Mouse (Mus musculus) C2C12 (cell line): Measurements from ENCODE around the gene Dbndd1. TPM values are rescaled to one million over a fixed set of nuclear protein-coding genes. Genes with fewer than 3 reads are reported as not detected.
"Not testable (repeated sequence)": the region's sequence is repeated elsewhere in the genome, so short reads cannot be mapped to it uniquely, and the experiment has no call there.

Experiments used
- H3K27me3 ChIP-seq: one replicate; pipeline ENCODE4 v1.6.1; 2011; ENCODE audit not compliant: control insufficient read depth, insufficient read depth, insufficient read length
- H3K36me3 ChIP-seq: one replicate; pipeline ENCODE4 v1.6.1; 2011; ENCODE audit not compliant: control insufficient read depth, insufficient read depth
- H3K4me3 ChIP-seq: one replicate; pipeline ENCODE4 v1.5.1; 2011; ENCODE audit warnings: mild to moderate bottlenecking, control low read depth; ENCODE audit not compliant: poor library complexity, insufficient read depth, severe bottlenecking
- H3K79me2 ChIP-seq: one replicate; pipeline ENCODE4 v1.6.1; 2011; ENCODE audit not compliant: control insufficient read depth, insufficient read depth
- H3K79me3 ChIP-seq: one replicate; pipeline ENCODE4 v1.6.1; 2011; ENCODE audit warnings: low read depth, control low read depth
- H3ac ChIP-seq: one replicate; pipeline ENCODE3; 2011; ENCODE audit warnings: low read depth; ENCODE audit not compliant: control insufficient read depth, insufficient read length
- CEBPB ChIP-seq: IDR thresholded peaks from one replicate; pipeline ENCODE4 v1.6.1; 2011; ENCODE audit warnings: low read depth, mild to moderate bottlenecking, control low read depth, moderate library complexity
- CTCF ChIP-seq: IDR thresholded peaks from one replicate; pipeline ENCODE4 v1.5.1; 2011; ENCODE audit not compliant: control insufficient read depth, insufficient read depth, insufficient read length
- FOSL1 ChIP-seq: IDR thresholded peaks from one replicate; pipeline ENCODE4 v1.8.0; 2011; ENCODE audit warnings: mild to moderate bottlenecking, low read length; ENCODE audit not compliant: poor library complexity, insufficient read depth, severe bottlenecking
- MAX ChIP-seq: IDR thresholded peaks from one replicate; pipeline ENCODE4 v1.6.1; 2011; ENCODE audit warnings: mild to moderate bottlenecking, control low read depth
- MYOD1 ChIP-seq: IDR thresholded peaks from one replicate; pipeline ENCODE4 v1.6.1; 2011; ENCODE audit warnings: low read depth; ENCODE audit not compliant: control insufficient read depth, insufficient read length
- MYOG ChIP-seq: IDR thresholded peaks from one replicate; pipeline ENCODE4 v1.6.1; 2011; ENCODE audit not compliant: control insufficient read depth, insufficient read length; ENCODE audit errors: extremely low read depth
- USF1 ChIP-seq: IDR thresholded peaks from one replicate; pipeline ENCODE4 v1.6.1; 2011; ENCODE audit warnings: low read depth, mild to moderate bottlenecking, control low read depth, moderate library complexity
- long read RNA-seq, 2 experiments: library from polyadenylated mRNA; unstranded; transcript quantifications; one replicate each; pipeline ENCODE4 v2.0.0; 2019 to 2020
- polyA plus RNA-seq: library from polyadenylated mRNA; unstranded; fragments of >200 nt; fragmentation: generic; extraction: Trizol; gene quantifications from one replicate; pipeline ENCODE4 v1.2.1, GENCODE M21; 2012; ENCODE audit warnings: missing spikeins

The Dbndd1 gene
- 1.5 TPM for polyA plus RNA-seq
- long read RNA-seq, experiment 1, partial matches to known transcripts = 1 of 4 reads
- long read RNA-seq, experiment 1, other reads (novel, unspliced or antisense) = 0 of 4 reads
- long read RNA-seq, experiment 2, partial matches to known transcripts = 0 of 2 reads
- long read RNA-seq, experiment 2, other reads (novel, unspliced or antisense) = 0 of 2 reads

DNA sequence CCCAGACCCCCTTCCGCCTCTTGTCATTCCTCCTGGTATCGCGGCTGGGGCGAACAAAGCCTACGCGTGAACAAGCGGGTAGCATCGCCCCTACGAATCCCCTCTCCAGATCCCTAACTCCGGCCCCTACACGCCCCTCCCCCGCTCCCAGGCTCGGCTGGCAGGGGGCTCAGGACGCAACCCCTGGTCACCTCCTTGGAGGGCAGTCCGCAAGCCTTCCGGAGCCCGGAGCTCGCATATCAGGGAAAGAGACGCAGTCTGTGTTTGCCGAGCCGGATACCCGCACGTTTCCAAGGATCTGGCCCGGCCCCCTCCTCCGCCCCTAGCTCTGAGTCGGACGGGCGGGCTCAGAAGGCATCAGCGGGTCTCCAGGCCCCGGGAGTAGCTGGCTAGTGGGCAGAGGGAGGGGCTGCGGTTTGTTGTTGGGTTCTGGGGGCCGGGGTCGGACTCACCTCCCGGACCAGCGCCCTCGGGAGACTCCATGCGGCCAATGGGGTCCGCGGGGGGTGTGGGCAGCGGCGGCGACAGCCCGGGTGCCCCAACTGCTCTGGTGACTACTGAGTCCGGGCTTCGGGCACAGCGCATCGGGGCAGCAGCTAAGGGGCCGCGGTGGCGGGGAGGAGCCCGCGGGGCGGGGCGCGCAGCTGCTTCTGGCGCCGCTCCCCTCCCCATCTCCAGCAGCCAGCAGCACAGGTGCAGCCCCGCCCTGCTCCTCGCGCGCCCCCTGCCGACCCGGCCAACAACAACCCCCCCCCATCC, at the start of gene Dbndd1:
TSS of gene Dbndd1 (minus strand) at position 683 of the 759 bp plus-strand sequence.
- H3K36me3 ChIP-seq = no peaks in the 10 kb centered on the region
- peaks cover 12% of the 10 kb centered on the region for H3K79me2 ChIP-seq
- peak; percentile 59 for TF ChIP-seq MYOD1
- TF ChIP-seq USF1 = no peak
- no peak for TF ChIP-seq FOSL1
- TF ChIP-seq CTCF = peak; percentile 58
- TF ChIP-seq CEBPB = no peak
- no peak for TF ChIP-seq MYOG
- TF ChIP-seq MAX = no peak
- no peaks in the 10 kb centered on the region for H3K27me3 ChIP-seq
- H3ac ChIP-seq = peak within 1 kb of the TSS; percentile 62
- H3K79me3 ChIP-seq = peaks cover 9% of the 10 kb centered on the region
- peak within 1 kb of the TSS; percentile 25 for H3K4me3 ChIP-seq

GRCm38 (mm10) chr8:123564221-123564620, 49.0 kb upstream of the Dbndd1 start:
- H3K79me3 ChIP-seq, H3ac ChIP-seq, H3K27me3 ChIP-seq, H3K36me3 ChIP-seq, H3K79me2 ChIP-seq, H3K4me3 ChIP-seq: not testable (repeated sequence)

- not testable (repeated sequence) for H3K79me3 ChIP-seq, H3ac ChIP-seq, H3K27me3 ChIP-seq, H3K79me2 ChIP-seq, H3K4me3 ChIP-seq
- H3K36me3 ChIP-seq = peaks cover 22% of the 10 kb centered on the region
Measured at GRCm38 (mm10) chr8:123537641-123538040, 22.4 kb upstream of the Dbndd1 start.

DNA sequence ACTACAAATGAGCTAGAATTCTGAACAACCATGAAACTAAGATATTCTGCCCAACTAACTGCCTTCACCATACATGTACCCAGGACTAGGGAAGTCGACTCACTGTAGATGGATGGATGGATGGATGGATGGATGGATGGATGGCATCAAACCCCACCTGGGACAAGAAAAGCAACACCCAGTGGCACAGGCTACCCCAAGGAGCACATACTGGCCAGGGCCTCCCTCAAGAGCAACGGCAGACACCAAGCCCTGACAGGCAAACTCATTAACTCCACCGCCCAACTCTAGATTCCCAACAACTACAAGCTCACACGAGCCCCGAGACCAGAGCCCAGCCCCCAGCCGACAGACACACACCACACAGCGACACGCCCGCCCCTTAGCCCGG, 21.7 kb upstream of the Dbndd1 start:
- H3ac ChIP-seq = no peak overlapping the region
- no peaks in the 10 kb centered on the region for H3K79me3 ChIP-seq
- no peaks in the 10 kb centered on the region for H3K27me3 ChIP-seq
- H3K79me2 ChIP-seq = no peaks in the 10 kb centered on the region
- H3K36me3 ChIP-seq = peaks cover 29% of the 10 kb centered on the region
- no peak for TF ChIP-seq MYOG
- no peak for TF ChIP-seq MYOD1
- TF ChIP-seq CTCF = no peak
- TF ChIP-seq CEBPB = no peak
- no peak for TF ChIP-seq MAX
- TF ChIP-seq USF1 = no peak
- TF ChIP-seq FOSL1 = no peak
- no peak overlapping the region for H3K4me3 ChIP-seq

- no peaks in the 10 kb centered on the region for H3K79me3 ChIP-seq
- H3ac ChIP-seq = no peak overlapping the region
- peaks cover 35% of the 10 kb centered on the region for H3K36me3 ChIP-seq
- no peaks in the 10 kb centered on the region for H3K79me2 ChIP-seq
- H3K4me3 ChIP-seq = no peak overlapping the region
- H3K27me3 ChIP-seq = no peaks in the 10 kb centered on the region
- TF ChIP-seq CEBPB (no peak), CTCF (no peak), USF1 (no peak), MYOD1 (no peak), MAX (no peak), FOSL1 (no peak), MYOG (no peak)
Measured at GRCm38 (mm10) chr8:123536242-123536989, 21.2 kb upstream of the Dbndd1 start.
